Mouse (Mus musculus) CD4-positive, CD25-positive, alpha-beta regulatory T cell, adult 4 months (primary cell): ENCODE data around the gene Tfec. TPM values are rescaled to one million over a fixed set of nuclear protein-coding genes. Genes with fewer than 3 reads are reported as not detected.

Experiments
- ATAC-seq: one replicate; pipeline ENCODE4 v1.8.0; 2017
- polyA plus RNA-seq, 2 experiments: library from polyadenylated mRNA; unstranded; fragments of 100-300 nt; shearing (Covaris generic); gene quantifications; one replicate each; pipeline ENCODE4 v1.2.1; 2017

The Tfec gene
- polyA plus RNA-seq, 2 experiments from 2014 or later, result 0.35 TPM; not detected in 1

- no peak for ATAC-seq
Measured at GRCm38 (mm10) chr6:16785166-16785565, 113.1 kb downstream of the Tfec start.

Other genes starting within 250 kb of the Tfec start
- 100 to 1,000 TPM; 203 TPM for gene Tes, start 166.7 kb upstream of the Tfec start, polyA plus RNA-seq